Mouse (Mus musculus) layer of hippocampus, postnatal 10 days (tissue): ENCODE measurements at regions not wholly inside any gene's neighbourhood (a gene's known extent, or its start where the extent isn't known, plus 50 kb on each side); places are given as distances from the start of the nearest gene placed in this dataset.

Source experiments
- DNase-seq, 2 experiments: peaks; one replicate each; pipeline ENCODE4 v3.0.0; 2021; ENCODE audit warnings: low spot score in 2 of 2

GRCm38 (mm10) chr1:152169508-152169907, 79.6 kb upstream of the 1700025G04Rik start:
- no peak for DNase-seq

- DNase-seq, result peak in 1 of 2 experiments; percentile 48
Measured at GRCm38 (mm10) chr1:152168284-152168683, 78.4 kb upstream of the 1700025G04Rik start.

GRCm38 (mm10) chr1:152167716-152168115, 77.8 kb upstream of the 1700025G04Rik start:
- no peak for DNase-seq

- peak; percentile 51 to 63 for DNase-seq
Measured at GRCm38 (mm10) chr1:152165490-152165905, 75.6 kb upstream of the 1700025G04Rik start.

GRCm38 (mm10) chr1:152164843-152165489, 75.0 kb upstream of the 1700025G04Rik start:
- DNase-seq, result peak; percentile 55 to 61

GRCm38 (mm10) chr1:152164212-152164611, 74.3 kb upstream of the 1700025G04Rik start:
- no peak for DNase-seq

GRCm38 (mm10) chr1:152152474-152152873, 62.5 kb upstream of the 1700025G04Rik start:
- DNase-seq, result no peak

GRCm38 (mm10) chr1:152148731-152149130, 58.8 kb upstream of the 1700025G04Rik start:
- DNase-seq, result no peak

- DNase-seq, result no peak
Measured at GRCm38 (mm10) chr1:152140175-152140574, 50.2 kb upstream of the 1700025G04Rik start.
